Mouse (Mus musculus): Measurements from ENCODE around the gene Basp1. TPM values are rescaled to one million over a fixed set of nuclear protein-coding genes. Genes with fewer than 3 reads are reported as not detected.

Gene Basp1
- polyA plus RNA-seq, 1 experiment = 45.9 TPM

DNA sequence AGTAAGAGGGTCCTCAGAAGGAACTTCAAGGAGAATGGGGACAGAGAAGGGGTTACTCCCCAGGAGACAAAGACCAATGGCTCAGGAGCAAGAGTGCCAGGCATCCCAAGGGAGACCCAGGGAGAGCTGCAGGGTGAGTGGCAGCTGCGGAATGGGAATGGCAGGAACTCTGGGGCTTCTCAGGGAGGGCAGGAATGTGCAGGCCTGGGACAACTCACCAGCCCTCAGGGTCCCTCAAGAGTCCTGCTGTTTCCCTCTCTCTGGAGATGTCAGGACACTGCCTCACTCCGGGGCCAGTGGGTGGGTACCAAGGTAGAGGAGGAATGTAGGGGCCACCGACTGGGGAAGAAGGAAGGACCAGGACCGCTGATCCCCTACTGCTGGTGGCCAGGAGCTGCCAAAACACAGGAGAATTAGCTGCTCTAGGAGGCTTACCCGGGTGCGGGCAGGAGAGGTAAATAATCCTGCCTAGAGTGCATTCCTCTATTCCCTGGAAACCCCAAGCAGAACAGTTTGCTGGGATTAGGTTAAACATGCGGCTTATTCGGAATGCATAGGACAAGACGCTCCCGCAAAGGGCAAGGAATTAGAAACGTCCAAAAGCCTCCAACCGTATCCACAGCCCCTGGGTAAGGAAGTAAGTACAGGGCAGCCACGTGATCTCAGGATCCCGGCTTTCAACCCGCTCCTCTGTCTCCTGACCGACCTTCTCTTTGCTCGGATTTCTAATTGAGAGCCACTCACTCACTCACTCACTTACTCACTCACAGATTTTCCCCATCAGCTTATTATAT is 32.0 kb upstream of the Basp1 start:
- no peaks in the 10 kb centered on the region for H3K36me3 ChIP-seq (replicated peaks; ENCODE audit: low read length)
- no peak for TF ChIP-seq GATA1 (IDR thresholded peaks at IDR 0.05; ENCODE audit: borderline replicate concordance, low read length)
- TF ChIP-seq FLI1 (IDR thresholded peaks at IDR 0.05; ENCODE audit: low read length) = no peak
- H3K27me3 ChIP-seq (replicated peaks) = peaks cover 35% of the 10 kb centered on the region
- H3K4me3 ChIP-seq (replicated peaks) = no peak overlapping the region
- peaks cover 31% of the 10 kb centered on the region for H3K4me1 ChIP-seq
- no peaks in the 10 kb centered on the region for H3K9me3 ChIP-seq

DNA sequence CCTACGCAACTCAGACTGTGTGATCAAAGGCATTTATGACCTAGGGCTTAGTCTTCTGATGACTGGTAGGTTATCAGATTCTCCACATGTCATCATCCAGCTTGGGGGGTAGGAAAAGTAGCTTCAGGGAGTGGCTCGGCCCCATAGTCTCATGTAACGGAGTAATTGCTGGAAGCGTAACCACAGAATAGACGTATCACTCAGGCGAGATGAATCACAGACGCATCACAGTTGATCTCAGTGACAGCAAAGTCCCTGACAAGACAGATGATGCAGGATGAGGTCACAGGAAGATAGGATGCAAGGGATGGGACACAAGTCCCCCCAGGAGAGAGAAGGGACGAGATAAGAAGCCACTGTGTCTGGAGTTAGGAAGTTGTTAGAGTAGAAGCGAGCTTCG is 30.6 kb upstream of the Basp1 start:
- Histone ChIP-seq H3K4me3 (replicated peaks) (no peak overlapping the region), H3K4me1 (peaks cover 21% of the 10 kb centered on the region)
- TF ChIP-seq FLI1 (IDR thresholded peaks at IDR 0.05; ENCODE audit: low read length) = no peak
- no peak for TF ChIP-seq GATA1 (IDR thresholded peaks at IDR 0.05; ENCODE audit: borderline replicate concordance, low read length)

DNA sequence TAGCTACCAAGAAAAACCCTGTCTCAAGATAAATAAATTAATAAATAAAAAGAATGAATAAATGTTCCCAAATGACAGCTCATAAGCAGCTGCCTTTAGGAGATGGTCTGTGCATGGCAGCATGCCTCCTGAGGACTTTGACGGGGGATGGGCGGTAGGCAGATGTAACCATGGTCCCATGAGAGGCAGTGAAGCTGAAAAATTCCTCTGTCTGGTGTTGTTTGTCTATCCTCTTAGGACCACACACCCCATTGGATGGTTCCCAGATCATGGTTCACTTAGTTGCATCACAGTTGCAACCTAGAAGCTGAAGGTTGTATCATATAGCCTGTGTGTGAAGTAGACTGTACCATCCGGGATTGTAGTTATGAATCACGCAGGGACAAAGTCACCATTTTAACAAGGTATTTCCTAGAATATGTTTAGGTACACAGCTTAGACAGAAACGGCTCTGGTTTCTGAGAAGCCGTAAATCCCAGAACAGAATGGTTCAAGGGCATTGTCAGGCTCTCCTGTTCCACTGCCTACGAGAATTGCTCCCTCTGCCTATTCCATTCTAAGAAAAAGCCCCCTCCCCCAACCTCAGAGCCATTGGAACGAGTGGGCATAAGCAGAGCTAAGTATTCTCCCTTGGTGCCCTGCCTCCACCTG is 29.7 kb upstream of the Basp1 start:
- TF ChIP-seq GATA1 (IDR thresholded peaks at IDR 0.05; ENCODE audit: borderline replicate concordance, low read length) (no peak), FLI1 (IDR thresholded peaks at IDR 0.05; ENCODE audit: low read length) (no peak)
- no peak overlapping the region for H3K4me3 ChIP-seq (replicated peaks)
- H3K9me3 ChIP-seq = no peaks in the 10 kb centered on the region
- H3K4me1 ChIP-seq = peaks cover 29% of the 10 kb centered on the region
- no peaks in the 10 kb centered on the region for H3K36me3 ChIP-seq (replicated peaks; ENCODE audit: low read length)
- H3K27me3 ChIP-seq (replicated peaks) = peaks cover 25% of the 10 kb centered on the region

More for the DNA sequence above, 30.6 kb upstream of the Basp1 start:
- Histone ChIP-seq H3K9me3 (no peaks in the 10 kb centered on the region), H3K27me3 (replicated peaks) (peaks cover 26% of the 10 kb centered on the region), H3K36me3 (replicated peaks; ENCODE audit: low read length) (no peaks in the 10 kb centered on the region)

DNA sequence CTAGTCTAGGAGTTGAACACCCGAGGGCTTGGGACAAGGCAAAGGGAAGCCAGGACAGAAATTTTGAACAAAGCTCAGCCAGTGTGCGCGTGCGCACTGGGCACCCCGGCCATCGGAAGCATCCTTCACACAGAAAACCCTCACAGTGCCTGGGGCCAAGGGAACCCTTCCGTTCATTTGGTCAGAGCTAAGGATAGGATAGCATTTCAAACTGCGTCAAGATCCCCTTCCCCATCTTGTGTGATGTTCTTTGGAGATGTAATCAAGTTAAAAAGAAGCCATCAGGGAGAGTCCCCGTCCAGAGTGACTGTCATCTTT is 28.3 kb upstream of the Basp1 start:
- peaks cover 33% of the 10 kb centered on the region for H3K4me1 ChIP-seq

DNA sequence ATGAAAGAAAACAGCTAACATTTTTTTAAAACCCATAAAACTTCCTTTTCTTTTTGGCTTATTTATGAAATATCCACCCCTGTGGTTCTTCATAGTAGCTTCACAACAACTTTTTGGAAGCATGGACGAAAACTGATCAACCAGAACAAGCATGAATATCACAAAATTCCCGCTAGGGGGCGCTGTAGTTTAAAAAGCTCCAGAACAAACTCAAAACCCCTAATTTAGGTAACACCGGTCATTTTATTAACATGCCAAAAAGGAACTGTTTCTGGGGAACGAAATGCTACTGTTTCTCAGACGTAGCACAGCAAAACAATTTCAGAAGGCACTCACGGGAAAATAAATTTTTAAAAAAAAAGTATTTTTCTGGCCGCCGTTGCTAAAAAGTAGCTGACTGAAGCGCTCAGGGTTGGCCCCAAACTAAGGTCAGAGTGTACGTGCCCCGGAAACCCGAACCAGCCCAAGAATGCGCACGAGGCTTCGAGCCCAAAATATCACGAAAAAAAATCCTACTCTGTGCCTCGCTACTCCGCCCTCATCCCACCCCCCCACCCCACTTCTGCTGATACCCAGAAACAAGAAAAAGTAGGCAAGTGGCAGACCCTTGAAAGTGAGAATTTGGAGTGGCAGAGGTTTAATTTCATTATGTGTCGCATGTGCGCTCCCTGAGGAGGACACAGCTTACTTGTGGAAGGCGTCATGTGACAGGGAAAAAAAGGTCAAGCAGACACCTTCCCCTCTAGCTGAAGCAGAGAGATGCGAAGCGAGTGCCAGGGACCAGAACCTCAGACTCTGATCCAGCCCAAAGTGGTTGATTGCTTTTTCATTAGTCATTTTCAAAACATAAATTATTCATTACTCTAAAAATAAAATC is 27.7 kb upstream of the Basp1 start:
- Histone ChIP-seq H3K4me1 (peaks cover 33% of the 10 kb centered on the region), H3K9me3 (no peaks in the 10 kb centered on the region), H3K4me3 (replicated peaks) (peak overlapping the region; percentile 86), H3K27me3 (replicated peaks) (peaks cover 20% of the 10 kb centered on the region), H3K36me3 (replicated peaks; ENCODE audit: low read length) (no peaks in the 10 kb centered on the region)
- no peak for TF ChIP-seq GATA1 (IDR thresholded peaks at IDR 0.05; ENCODE audit: borderline replicate concordance, low read length)
- TF ChIP-seq FLI1 (IDR thresholded peaks at IDR 0.05; ENCODE audit: low read length) = no peak

More for the DNA sequence above, 28.3 kb upstream of the Basp1 start:
- H3K4me3 ChIP-seq (replicated peaks) = no peak overlapping the region
- H3K27me3 ChIP-seq (replicated peaks) = peaks cover 23% of the 10 kb centered on the region
- TF ChIP-seq FLI1 (IDR thresholded peaks at IDR 0.05; ENCODE audit: low read length) (no peak), GATA1 (IDR thresholded peaks at IDR 0.05; ENCODE audit: borderline replicate concordance, low read length) (no peak)
- H3K9me3 ChIP-seq = no peaks in the 10 kb centered on the region
- no peaks in the 10 kb centered on the region for H3K36me3 ChIP-seq (replicated peaks; ENCODE audit: low read length)

DNA sequence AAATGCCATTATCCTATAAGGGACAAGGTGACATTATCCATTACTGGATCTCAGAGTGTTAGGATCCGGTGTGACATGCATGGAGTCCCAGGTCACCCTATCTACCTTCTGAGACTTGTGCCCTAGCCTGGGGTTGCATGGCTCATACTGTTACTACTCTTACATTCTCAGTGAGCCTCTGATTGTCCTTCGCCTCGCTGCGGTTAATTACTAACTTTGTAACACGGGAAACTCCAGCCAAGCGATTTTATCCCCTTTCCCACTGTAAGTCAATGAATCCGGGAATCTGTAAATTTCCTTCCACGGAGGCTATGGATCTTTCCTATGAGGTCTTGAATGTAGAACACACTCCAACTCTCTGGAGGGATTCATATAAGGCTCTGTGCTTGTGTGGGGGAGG is 26.8 kb upstream of the Basp1 start:
- no peak for TF ChIP-seq GATA1 (IDR thresholded peaks at IDR 0.05; ENCODE audit: borderline replicate concordance, low read length)
- TF ChIP-seq FLI1 (IDR thresholded peaks at IDR 0.05; ENCODE audit: low read length) = no peak
- no peaks in the 10 kb centered on the region for H3K9me3 ChIP-seq
- peaks cover 14% of the 10 kb centered on the region for H3K27me3 ChIP-seq (replicated peaks)

DNA sequence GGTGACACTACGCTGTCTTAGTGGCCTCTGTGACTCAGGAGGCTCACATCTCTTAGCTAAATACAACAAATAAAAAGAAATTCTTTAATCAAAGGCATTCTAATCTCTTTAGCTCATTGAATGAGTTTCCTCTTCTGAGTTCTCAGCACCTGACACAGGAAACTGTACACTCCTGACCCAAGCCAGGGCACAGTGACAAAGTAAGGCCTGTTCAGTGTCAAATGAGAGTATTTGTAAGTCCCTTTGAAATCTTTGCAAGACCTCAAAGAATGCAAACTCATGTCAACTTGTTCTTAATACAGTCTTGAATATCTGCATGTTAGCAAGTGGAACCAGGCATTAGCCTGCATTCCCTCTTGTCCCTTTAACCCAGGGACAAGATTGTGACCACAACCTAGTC is 18.8 kb upstream of the Basp1 start:
- peaks cover 2% of the 10 kb centered on the region for H3K27me3 ChIP-seq (replicated peaks)
- no peak overlapping the region for H3K4me3 ChIP-seq (replicated peaks)
- no peaks in the 10 kb centered on the region for H3K36me3 ChIP-seq (replicated peaks; ENCODE audit: low read length)
- TF ChIP-seq GATA1 (IDR thresholded peaks at IDR 0.05; ENCODE audit: borderline replicate concordance, low read length) (no peak), FLI1 (IDR thresholded peaks at IDR 0.05; ENCODE audit: low read length) (no peak)
- H3K4me1 ChIP-seq = peaks cover 15% of the 10 kb centered on the region; the same call in 1 of the 2 replicates
- H3K9me3 ChIP-seq = no peaks in the 10 kb centered on the region

More for the DNA sequence above, 26.8 kb upstream of the Basp1 start:
- H3K4me3 ChIP-seq (replicated peaks) = no peak overlapping the region
- no peaks in the 10 kb centered on the region for H3K36me3 ChIP-seq (replicated peaks; ENCODE audit: low read length)
- H3K4me1 ChIP-seq = peaks cover 31% of the 10 kb centered on the region

DNA sequence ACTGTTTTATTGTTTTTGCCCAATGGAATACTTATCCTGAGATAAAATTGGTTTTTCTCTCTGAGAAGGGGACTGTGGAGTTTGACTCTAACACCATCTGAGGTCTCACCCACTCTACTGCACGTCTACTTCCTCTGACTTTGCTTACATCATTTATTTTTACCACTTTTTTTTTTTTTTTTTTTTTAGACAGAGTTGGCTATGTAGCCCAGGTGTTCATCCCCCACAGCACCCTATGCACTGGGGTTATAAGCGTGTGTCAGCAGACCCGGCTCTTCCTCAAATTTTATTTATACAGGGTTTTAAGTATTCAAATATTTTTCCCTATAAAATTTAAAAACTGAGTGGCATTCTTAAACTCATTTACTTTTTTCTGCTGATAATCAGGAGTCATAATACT is 16.6 kb upstream of the Basp1 start:
- TF ChIP-seq GATA1 (IDR thresholded peaks at IDR 0.05; ENCODE audit: borderline replicate concordance, low read length) (no peak), FLI1 (IDR thresholded peaks at IDR 0.05; ENCODE audit: low read length) (no peak)
- H3K4me3 ChIP-seq (replicated peaks) = no peak overlapping the region

DNA sequence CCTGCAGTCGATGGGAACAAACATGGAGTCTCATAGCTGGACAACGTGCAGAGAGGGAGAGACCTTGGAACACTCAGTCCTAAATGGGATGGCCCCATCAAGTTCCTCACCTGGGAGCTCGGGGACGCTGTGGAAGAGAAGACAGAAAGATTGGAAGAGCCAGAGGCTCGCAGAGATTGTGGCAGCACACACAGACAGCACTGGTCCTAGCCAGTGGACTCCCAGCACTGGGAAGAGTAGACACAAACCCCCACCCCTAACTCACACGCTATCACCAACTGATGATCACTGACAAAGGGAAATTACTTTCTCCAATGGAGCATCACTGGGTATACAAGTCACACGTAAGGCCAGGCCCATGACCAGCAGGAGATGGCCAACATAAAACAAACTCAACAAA is 15.4 kb upstream of the Basp1 start:
- peaks cover 26% of the 10 kb centered on the region for H3K4me1 ChIP-seq
- H3K4me3 ChIP-seq (replicated peaks) = no peak overlapping the region
- H3K36me3 ChIP-seq (replicated peaks; ENCODE audit: low read length) = no peaks in the 10 kb centered on the region
- TF ChIP-seq FLI1 (IDR thresholded peaks at IDR 0.05; ENCODE audit: low read length) (no peak), GATA1 (IDR thresholded peaks at IDR 0.05; ENCODE audit: borderline replicate concordance, low read length) (no peak)
- no peaks in the 10 kb centered on the region for H3K9me3 ChIP-seq
- no peaks in the 10 kb centered on the region for H3K27me3 ChIP-seq (replicated peaks)

More for the DNA sequence above, 16.6 kb upstream of the Basp1 start:
- no peaks in the 10 kb centered on the region for H3K36me3 ChIP-seq (replicated peaks; ENCODE audit: low read length)
- H3K27me3 ChIP-seq (replicated peaks) = no peaks in the 10 kb centered on the region
- no peaks in the 10 kb centered on the region for H3K9me3 ChIP-seq
- H3K4me1 ChIP-seq = peaks cover 26% of the 10 kb centered on the region
